Mouse (Mus musculus): ENCODE data around the gene Pex6.

Pex6 gene

DNA sequence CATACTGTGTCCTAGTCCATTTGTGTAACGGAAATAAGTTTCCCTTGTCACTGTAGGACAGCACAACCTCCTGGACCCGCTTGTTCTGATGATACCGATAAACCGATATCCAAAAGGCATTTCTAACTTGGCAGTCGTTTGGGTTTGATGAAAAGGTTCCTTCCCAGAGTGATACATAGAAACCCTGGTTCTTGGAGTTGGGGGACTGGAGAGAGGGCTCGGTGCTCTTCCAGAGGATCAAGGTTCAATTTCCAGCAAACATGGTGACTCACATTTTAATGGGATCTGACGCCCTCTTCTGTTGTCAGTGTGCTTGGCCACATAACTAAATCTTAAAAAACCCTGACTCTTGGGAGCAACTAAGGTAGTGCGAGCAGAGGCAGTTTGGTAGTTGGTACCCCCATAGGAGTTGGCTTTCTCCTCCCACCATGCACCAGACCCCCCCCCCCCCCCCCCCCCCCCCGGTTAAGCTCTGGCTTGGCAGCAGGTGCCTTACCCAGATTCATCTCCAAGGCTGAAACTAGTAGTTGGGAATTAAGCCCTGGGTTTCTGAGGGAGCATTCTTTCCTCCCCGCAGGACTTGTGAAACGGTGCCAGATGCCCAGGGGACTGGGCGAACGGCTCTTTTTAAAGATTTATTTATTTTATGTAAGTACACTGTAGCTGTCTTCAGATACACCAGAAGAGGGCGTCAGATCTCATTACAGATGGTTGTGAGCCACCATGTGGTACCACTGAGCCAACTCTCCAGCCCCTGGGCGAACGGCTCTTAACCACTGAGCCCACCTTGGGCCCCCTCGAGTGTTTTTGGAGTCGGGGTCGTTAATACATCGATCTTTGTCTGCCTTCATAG is 62.2 kb downstream of the Pex6 start:
- DNase-seq (ENCODE audit: low read depth, low spot score): no peak

DNA sequence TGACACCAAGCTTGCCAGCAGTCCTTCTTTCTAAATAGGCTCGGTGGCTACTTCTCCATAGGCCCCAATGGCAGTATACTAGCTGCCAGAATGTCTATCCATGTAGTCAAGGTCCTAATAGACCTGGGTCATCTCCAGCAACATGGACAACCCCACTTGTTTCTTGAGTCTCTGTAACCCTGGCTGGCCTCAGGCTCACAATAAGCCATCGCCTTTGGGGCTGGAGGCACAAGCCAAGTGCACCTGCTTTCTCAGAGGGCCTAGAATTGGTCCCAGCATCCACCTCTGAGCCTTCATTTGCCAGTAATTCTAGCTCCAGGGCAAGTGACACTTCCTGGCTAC is 62.8 kb downstream of the Pex6 start:
- no peak for DNase-seq (ENCODE audit: low read depth, low spot score)

DNA sequence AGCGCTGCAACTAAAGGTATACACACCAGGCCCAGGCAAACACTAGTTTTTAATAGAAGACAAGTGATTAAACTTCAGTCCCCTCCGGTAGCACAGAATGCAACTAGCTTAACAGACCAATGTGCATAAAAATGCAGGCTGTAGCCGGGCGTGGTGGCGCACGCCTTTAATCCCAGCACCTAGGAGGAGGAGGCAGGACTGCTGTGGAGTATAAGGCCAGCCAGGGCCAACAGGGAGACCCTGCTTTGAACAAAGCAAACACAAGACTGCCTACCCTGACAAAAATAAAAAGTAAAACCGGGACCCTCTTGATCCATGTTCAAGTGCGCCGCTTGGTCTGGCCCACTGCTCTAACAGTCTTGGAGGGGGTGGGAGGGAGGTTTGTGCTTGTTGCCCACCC is 63.8 kb downstream of the Pex6 start:
- no peak for DNase-seq (ENCODE audit: low read depth, low spot score)
